Mouse (Mus musculus) kidney, postnatal 0 days (tissue): ENCODE measurements around the gene Krtap10-10. TPM values are rescaled to one million over a fixed set of nuclear protein-coding genes. Genes with fewer than 3 reads are reported as not detected.
A peak's percentile ranks its signal among the peaks of the same experiment; 100 is the strongest.

Source experiments
- ATAC-seq: fragments of 200-750 bp; cut with Nextera tagmentation; replicated peaks from 2 replicates; pipeline ENCODE4 v1.8.0; 2017; ENCODE audit warnings: low read depth, moderate number of reproducible peaks, moderate TSS enrichment, moderate library complexity; ENCODE audit not compliant: low FRiP score
- DNase-seq: peaks from one replicate; pipeline ENCODE4 v3.0.0-alpha.2; 2016; ENCODE audit warnings: low spot score
- H3K27ac ChIP-seq: fragments of 300-500 bp; sonication (generic); 2 replicates; pipeline ENCODE4 v1.5.1; 2014; ENCODE audit warnings: mild to moderate bottlenecking
- H3K27me3 ChIP-seq: fragments of 300-500 bp; sonication (generic); 2 replicates; pipeline ENCODE4 v1.6.1; 2014; ENCODE audit warnings: low read length, mixed read lengths; ENCODE audit not compliant: insufficient read depth
- H3K36me3 ChIP-seq: fragments of 300-500 bp; sonication (generic); 2 replicates; pipeline ENCODE4 v1.6.1; 2014; ENCODE audit warnings: low read length, mixed read lengths; ENCODE audit not compliant: insufficient read depth
- H3K4me1 ChIP-seq: fragments of 300-500 bp; sonication (generic); replicated peaks from 2 replicates; pipeline ENCODE4 v1.6.1; 2014; ENCODE audit warnings: antibody characterized with exemption, low read length, mixed read lengths; ENCODE audit not compliant: insufficient read depth
- H3K4me2 ChIP-seq: fragments of 300-500 bp; sonication (generic); 2 replicates; pipeline ENCODE4 v1.6.1; 2014; ENCODE audit warnings: mild to moderate bottlenecking, low read length, moderate library complexity, mixed read lengths
- H3K4me3 ChIP-seq: fragments of 300-500 bp; sonication (generic); replicated peaks from 2 replicates; pipeline ENCODE4 v1.5.1; 2014; ENCODE audit warnings: low read depth, low read length
- H3K9ac ChIP-seq: fragments of 300-500 bp; sonication (generic); 2 replicates; pipeline ENCODE4 v1.6.1; 2014; ENCODE audit warnings: low read depth, low read length
- H3K9me3 ChIP-seq: fragments of 300-500 bp; sonication (generic); replicated peaks from 2 replicates; pipeline ENCODE4 v1.6.1; 2016; ENCODE audit warnings: low read length, inconsistent platforms, mixed read lengths
- CTCF ChIP-seq: IDR thresholded peaks from 2 replicates; pipeline ENCODE4 v1.5.1; 2016; ENCODE audit warnings: antibody characterized with exemption, low read depth, mild to moderate bottlenecking, moderate library complexity
- WGBS: fragments of 180-500 bp; shearing (Covaris S2); extraction: QIAGEN DNeasy Blood & Tissue Kit; methylation state at CpG from one replicate; pipeline ENCODE4 v1.1.7; 2014; 5-methylcytosine and 5-hydroxymethylcytosine counted together
- polyA plus RNA-seq: library from polyadenylated mRNA; unstranded; fragments of >200 nt; fragmentation: Nextera tagmentation; extraction: Ambion mirVana; gene quantifications from 2 replicates; pipeline ENCODE4 v1.2.1, GENCODE M21; 2015

Gene Krtap10-10
- polyA plus RNA-seq, 1 experiment from 2014 or later, result not detected

DNA sequence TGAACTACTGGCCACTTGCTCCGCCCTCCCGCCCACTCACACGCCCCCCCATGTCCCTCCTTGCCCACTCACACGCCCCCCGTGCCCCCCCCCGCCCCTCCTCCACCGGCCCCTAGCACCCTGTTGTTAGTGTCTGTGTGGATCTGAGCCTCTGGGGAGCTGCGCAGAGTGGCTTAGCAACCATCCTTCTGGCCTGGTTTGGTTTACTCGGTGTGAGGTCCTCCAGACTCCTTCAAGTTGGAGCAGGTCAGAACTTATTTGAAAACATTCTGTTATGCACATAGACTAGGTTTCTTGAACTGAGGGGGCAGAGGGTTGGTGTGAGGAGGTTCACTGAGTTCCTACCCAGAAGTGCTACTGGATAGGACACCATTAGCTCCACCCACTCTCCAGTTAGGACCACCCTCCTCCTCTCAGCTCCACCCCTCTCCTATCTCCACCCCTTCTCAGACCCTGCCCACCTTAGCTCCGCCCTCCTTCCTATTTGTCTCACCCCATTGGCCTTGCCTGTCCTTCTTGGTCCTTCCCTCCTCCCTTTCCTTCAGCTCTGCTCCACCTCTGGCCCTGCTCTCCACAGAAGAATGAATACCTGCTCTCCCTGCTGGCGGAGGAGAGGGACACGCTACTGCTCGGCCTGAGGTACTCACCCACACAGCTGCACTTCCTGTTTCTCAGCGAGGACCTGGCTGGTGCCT lies 28.5 kb downstream of the Krtap10-10 start:
- no peaks in the 10 kb centered on the region for H3K36me3 ChIP-seq
- 30% methylated on average over 14 of the region's 14 CpGs for WGBS
- ATAC-seq (peak; percentile 94), DNase-seq (peak; percentile 91)
- H3K4me1 ChIP-seq, result no peaks in the 10 kb centered on the region
- H3K27ac ChIP-seq, result no peak overlapping the region
- H3K9me3 ChIP-seq, result no peaks in the 10 kb centered on the region
- no peak overlapping the region for H3K4me3 ChIP-seq
- H3K27me3 ChIP-seq, result no peaks in the 10 kb centered on the region
- TF ChIP-seq CTCF, result peak; percentile 45
- peak overlapping the region; percentile 45 for H3K4me2 ChIP-seq
- 0 out of 2 replicates have a peak overlapping the region, but pooled peaks have one; percentile 27 for H3K9ac ChIP-seq

DNA sequence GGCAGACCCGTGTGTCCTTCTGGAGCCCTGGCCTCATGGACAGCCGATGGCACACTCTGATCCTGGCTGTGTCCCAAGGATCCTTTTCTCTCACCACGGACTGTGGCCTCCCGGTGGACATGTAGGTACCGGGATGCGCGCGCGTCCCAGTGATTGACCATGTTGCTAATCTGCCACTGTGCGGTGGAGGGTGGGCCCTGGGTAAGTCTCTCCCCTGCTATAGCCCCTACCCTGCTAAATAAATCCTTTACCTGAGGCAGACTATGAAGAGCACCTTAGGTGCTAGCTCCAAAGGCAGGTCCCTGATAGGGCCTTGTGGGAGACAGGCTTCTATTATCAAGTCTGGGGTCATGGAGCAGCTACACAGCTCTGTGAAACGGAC lies 29.0 kb downstream of the Krtap10-10 start:
- H3K27me3 ChIP-seq, result no peaks in the 10 kb centered on the region
- no peaks in the 10 kb centered on the region for H3K9me3 ChIP-seq
- WGBS, result 37% methylated on average over 11 of the region's 11 CpGs
- H3K36me3 ChIP-seq, result no peaks in the 10 kb centered on the region
- ATAC-seq, result no peak
- no peak overlapping the region for H3K4me3 ChIP-seq
- H3K4me1 ChIP-seq, result no peaks in the 10 kb centered on the region
- peak overlapping the region; percentile 45 for H3K4me2 ChIP-seq
- H3K27ac ChIP-seq, result no peak overlapping the region
- DNase-seq, result no peak
- TF ChIP-seq CTCF, result no peak
- 0 out of 2 replicates have a peak overlapping the region, but pooled peaks have one; percentile 27 for H3K9ac ChIP-seq

DNA sequence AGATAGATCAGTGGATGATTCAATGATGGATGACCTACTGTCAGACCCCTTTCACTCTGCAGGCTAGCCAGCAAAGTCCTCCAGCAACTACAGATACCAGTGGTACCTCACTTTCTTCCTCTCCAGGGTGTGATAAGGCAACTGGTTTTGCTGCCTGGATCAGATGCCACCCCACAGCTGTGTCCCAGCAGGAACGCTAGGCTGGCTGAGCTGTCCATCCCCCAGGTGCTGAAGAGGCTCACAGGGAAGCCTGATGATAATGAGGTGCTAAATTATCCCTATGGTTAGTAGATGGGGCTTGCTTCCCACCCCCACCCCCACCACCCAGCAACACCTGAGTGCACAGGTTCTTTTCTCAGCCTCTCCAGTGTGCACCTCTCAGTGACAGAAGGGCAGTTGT lies 31.8 kb downstream of the Krtap10-10 start:
- H3K4me2 ChIP-seq, result no peak overlapping the region
- no peak overlapping the region for H3K27ac ChIP-seq
- H3K9ac ChIP-seq, result no peak overlapping the region
- WGBS, result 6% methylated on average over 1 of the region's 1 CpGs
- no peaks in the 10 kb centered on the region for H3K4me1 ChIP-seq
- ATAC-seq (no peak), DNase-seq (peak; percentile 23)
- H3K9me3 ChIP-seq, result no peaks in the 10 kb centered on the region
- no peaks in the 10 kb centered on the region for H3K27me3 ChIP-seq
- no peak for TF ChIP-seq CTCF
- H3K36me3 ChIP-seq, result no peaks in the 10 kb centered on the region
- no peak overlapping the region for H3K4me3 ChIP-seq

DNA sequence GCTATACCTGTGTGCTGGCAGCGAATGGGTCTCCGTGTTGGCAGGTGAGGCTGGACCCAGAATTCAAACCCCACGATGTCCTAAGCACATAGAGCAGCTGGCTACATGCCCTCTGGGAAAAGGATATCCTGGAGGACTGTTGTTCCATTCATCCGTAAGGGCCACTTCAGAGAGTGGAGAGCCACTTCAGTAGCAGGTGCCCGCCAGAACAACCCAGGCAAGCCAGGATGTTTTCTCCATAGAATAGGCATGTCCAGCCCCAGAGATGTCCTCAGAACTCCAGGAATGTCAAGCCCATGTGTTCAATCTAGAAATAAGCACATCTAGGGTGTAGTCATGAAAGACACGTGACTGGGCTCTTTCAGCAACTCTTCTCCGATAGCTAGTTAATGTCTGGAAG lies 33.9 kb downstream of the Krtap10-10 start:
- Histone ChIP-seq H3K9me3 (no peaks in the 10 kb centered on the region), H3K36me3 (no peaks in the 10 kb centered on the region), H3K27me3 (no peaks in the 10 kb centered on the region), H3K9ac (no peak overlapping the region), H3K4me3 (no peak overlapping the region), H3K27ac (no peak overlapping the region), H3K4me2 (no peak overlapping the region), H3K4me1 (no peaks in the 10 kb centered on the region)
- DNase-seq (no peak), ATAC-seq (no peak)
- WGBS, result 87% methylated on average over 7 of the region's 7 CpGs
- no peak for TF ChIP-seq CTCF

DNA sequence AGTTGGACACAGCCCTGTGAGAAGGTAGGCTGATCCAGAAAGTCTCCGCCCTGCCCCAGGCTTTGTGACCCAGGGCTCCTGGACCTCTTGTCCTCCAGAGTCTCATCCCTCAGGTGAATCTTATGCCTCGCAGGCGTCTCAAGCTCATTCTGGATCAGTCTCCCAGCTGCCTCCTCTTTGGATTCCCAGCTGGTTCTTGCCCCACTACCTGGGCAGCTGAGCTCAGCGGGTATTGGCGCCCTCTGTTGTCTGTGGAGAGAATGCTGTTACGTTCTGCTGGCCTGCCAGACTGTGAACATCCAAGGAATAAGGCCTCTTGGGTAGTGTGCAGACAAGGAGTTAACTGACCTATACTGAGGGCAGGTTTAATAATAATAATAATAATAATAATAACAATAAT lies 43.2 kb downstream of the Krtap10-10 start:
- H3K4me2 ChIP-seq, result no peak overlapping the region
- H3K27ac ChIP-seq, result no peak overlapping the region
- H3K36me3 ChIP-seq, result no peaks in the 10 kb centered on the region
- DNase-seq (no peak), ATAC-seq (no peak)
- H3K4me3 ChIP-seq, result no peak overlapping the region
- WGBS, result 62% methylated on average over 6 of the region's 6 CpGs
- H3K9me3 ChIP-seq, result no peaks in the 10 kb centered on the region
- no peaks in the 10 kb centered on the region for H3K4me1 ChIP-seq
- TF ChIP-seq CTCF, result peak; percentile 55
- no peak overlapping the region for H3K9ac ChIP-seq
- no peaks in the 10 kb centered on the region for H3K27me3 ChIP-seq

DNA sequence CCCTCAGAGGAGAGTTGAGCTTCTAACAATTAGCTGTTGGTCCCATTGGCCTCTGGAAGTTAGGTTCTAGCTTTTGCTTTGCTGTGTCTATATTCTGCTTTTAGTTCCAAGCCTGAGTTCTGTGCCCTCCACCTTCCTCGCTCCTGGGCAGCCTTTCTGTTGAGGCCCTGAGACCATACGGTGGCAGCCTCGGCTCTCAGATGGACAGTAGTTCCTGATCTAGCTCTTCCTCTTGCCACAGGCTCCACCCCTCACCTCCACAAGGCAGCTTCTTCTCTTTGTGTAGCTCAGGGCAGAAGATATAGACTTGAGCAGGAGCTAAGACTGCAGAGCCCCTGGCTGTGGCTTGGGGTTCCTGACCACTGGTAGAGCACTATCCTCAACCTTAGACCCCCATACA lies 44.6 kb downstream of the Krtap10-10 start:
- Histone ChIP-seq H3K9ac (no peak overlapping the region), H3K27me3 (no peaks in the 10 kb centered on the region), H3K4me2 (no peak overlapping the region), H3K27ac (no peak overlapping the region), H3K4me3 (no peak overlapping the region), H3K4me1 (no peaks in the 10 kb centered on the region), H3K9me3 (no peaks in the 10 kb centered on the region), H3K36me3 (no peaks in the 10 kb centered on the region)
- DNase-seq, result no peak
- no peak for TF ChIP-seq CTCF
- 76% methylated on average over 3 of the region's 3 CpGs for WGBS
- no peak for ATAC-seq

DNA sequence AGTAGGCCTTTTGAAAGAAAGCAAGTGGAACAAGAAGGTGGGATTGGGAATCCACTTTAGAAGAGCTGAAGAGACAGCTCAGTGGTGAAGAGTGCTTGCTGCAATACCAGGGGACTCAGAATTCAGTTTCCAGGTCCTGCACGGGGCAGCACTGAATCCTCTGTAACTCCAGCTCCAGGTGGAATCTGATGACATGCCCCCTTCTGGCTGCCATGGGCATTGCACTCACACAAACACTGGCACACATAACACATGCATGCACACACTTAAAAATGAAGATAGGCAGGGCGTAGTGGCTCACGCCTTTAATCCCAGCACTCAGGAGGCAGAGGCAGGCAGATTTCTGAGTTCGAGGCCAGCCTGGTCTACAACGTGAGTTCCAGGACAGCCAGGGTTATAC lies 46.8 kb downstream of the Krtap10-10 start:
- Histone ChIP-seq H3K27me3 (no peaks in the 10 kb centered on the region), H3K4me3 (no peak overlapping the region), H3K9me3 (no peaks in the 10 kb centered on the region), H3K9ac (no peak overlapping the region), H3K4me2 (no peak overlapping the region), H3K36me3 (no peaks in the 10 kb centered on the region), H3K4me1 (no peaks in the 10 kb centered on the region), H3K27ac (no peak overlapping the region)
- WGBS, result 87% methylated on average over 5 of the region's 5 CpGs
- TF ChIP-seq CTCF, result 0 out of 2 replicates have a peak, but pooled peaks have one; percentile 18
- ATAC-seq (no peak), DNase-seq (no peak)
